Mouse (Mus musculus) ZHBTc4 (cell line): Measurements from ENCODE around the gene Zmat3.
A peak's percentile ranks its signal among the peaks of the same experiment; 100 is the strongest.

Source experiments
- DNase-seq: peaks from one replicate; pipeline ENCODE4 v3.0.0-alpha.2; 2011; ENCODE audit warnings: low read depth, low spot score

Gene Zmat3

DNA sequence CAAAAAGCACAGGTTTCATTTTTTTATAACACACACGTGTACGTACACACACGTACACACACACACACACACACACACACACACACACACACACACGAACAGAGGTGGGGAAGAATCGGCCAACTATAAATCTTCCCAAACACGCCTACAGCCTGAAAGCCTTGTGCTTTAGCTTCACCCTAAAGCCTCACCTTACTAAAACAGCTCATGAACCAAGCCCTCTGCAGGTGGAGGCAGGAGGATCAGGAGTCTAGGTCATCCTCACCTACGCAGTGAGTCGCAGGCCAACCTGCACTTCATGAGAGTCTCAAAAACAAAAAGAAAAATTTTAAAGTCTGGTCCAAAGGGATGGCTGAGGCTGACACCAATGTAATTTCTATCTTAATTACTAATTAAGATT lies 6.7 kb upstream of the Zmat3 start:
- DNase-seq, result no peak

- DNase-seq, result no peak
Observed at GRCm38 (mm10) chr3:32371957-32372356, 6.1 kb upstream of the Zmat3 start.

GRCm38 (mm10) chr3:32367516-32367915 lies 1.7 kb upstream of the Zmat3 start:
- DNase-seq, result no peak

DNA sequence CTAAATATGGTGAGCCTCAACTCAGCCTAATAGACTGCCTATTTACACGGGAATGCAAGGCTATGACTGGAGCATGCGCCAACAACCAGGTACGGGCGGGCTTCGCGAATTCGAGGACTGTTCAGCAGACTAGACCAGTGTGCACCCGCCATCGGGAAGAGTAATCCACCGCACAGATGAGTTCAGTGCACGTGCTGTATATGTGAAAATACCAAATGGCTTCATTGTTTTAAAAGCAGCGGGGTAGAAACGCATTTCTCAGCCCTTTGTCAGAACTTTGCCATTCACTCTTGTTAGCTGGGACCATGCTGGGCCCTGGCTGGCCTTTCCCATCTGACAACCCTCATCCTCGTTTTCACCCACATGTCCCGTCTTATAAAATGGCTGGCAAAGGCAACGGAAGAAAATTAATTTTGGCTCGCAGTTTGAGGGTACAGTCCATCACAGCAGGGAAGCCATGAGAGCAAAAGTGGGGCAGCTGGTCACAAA lies 476 bp upstream of the Zmat3 start:
- DNase-seq, result peak; percentile 36

GRCm38 (mm10) chr3:32364841-32365545 lies 821 bp downstream of the Zmat3 start:
- peak; percentile 90 for DNase-seq

DNA sequence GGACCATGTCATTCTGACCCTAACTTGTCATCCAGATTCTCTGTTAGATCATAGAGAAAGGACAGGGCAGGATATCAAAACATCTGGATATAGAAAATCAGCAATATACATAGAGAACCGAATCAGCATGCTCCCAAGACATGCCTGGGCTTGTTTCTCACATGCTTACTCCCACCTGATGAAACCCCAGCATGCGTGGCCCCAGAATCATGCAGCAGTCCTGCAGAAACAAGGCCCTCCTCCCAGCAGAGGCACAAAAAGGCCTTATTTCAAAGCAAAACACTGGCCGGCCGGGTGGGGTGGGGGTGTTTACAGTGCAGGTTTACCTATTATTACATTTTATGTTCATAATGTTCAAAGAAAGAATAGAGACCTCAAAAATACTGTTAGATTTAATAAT lies 1.6 kb downstream of the Zmat3 start:
- peak; percentile 85 for DNase-seq

DNA sequence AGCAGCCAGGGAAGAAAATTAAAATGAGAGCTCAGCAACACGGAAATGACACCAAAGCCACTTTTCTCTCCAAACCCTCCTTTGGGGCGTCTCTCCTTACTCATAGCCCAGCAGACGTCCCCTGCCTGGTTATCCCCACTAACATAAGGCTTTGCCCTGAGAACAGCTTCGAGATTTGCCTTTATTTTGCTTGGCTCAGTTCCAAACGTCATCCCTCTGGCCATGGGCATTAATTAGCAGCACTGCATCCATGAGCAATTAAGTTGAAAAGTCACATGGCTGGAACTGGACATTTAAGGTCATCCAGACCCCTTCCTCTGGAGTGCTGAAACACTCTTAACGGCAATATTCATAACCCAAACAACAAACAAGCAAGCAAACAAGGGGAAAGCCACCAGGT lies 4.6 kb downstream of the Zmat3 start:
- no peak for DNase-seq

- no peak for DNase-seq
Observed at GRCm38 (mm10) chr3:32347881-32348280, 17.9 kb downstream of the Zmat3 start.

DNA sequence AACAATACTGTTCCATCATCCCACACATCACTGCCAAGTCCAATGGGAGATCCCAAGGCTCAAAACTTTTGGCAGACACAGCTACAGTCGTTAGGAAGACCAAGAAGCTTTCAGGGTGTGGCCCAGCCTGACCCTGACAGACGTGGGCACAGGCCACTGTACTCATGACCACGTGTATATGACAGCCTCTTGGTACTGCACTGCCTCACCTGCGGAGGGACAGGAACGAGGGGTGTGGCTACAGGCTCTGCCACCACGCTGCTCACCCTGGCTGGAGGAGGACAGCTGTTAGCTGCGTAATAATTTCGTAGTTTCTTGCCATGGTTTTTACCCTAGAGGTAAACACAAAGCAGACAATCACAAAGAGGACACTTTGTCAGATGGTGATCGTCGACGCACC lies 20.6 kb downstream of the Zmat3 start:
- no peak for DNase-seq

- DNase-seq, result no peak
Observed at GRCm38 (mm10) chr3:32344825-32345224, 21.0 kb downstream of the Zmat3 start.

GRCm38 (mm10) chr3:32343371-32343770 lies 22.4 kb downstream of the Zmat3 start:
- no peak for DNase-seq

- peak; percentile 95 for DNase-seq
Observed at GRCm38 (mm10) chr3:32341434-32341833, 24.4 kb downstream of the Zmat3 start.

DNA sequence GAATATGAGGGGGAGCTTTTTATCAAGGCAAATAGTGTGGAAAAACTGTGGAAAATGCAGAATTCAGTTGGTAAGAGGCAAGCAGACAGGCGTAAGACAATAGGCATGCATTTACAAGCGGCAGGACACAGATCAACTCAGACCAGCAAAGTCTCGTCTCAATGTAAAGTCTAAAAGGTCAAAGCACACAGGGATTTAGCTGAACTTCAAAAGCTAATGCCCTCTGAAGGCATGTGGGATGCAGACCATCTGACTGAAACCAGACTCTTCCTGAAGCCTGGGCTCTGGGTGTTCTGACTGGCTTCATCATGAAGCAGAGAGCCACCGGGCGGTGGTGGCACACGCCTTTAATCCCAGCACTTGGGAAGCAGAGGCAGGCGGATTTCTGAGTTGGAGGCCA lies 27.6 kb downstream of the Zmat3 start:
- DNase-seq, result peak; percentile 53

DNA sequence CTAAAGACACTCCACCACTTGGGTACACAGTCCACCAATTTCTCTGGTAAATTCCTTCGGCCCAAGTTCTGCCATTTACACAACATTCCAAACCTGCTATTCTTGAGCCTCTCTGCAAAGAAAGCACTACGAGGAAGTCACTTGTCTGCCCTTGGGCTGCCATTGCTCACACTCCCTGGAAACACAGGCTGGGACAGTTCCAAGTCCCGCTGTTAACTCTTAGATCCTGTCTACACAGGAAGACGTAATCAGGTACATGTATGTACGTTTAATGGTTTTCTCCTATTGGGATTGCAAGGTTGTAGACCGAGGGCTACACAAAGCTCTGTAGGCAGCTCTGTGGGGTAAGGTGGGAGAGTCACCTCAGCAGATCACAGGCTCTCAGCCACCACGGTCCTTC lies 28.0 kb downstream of the Zmat3 start:
- peak; percentile 23 for DNase-seq

- DNase-seq, result no peak
Observed at GRCm38 (mm10) chr3:32334901-32335300, 30.9 kb downstream of the Zmat3 start.

- DNase-seq, result peak; percentile 79
Observed at GRCm38 (mm10) chr3:32333456-32334086, 32.2 kb downstream of the Zmat3 start.

- DNase-seq, result peak; percentile 25
Observed at GRCm38 (mm10) chr3:32317901-32318416, 47.9 kb downstream of the Zmat3 start.

DNA sequence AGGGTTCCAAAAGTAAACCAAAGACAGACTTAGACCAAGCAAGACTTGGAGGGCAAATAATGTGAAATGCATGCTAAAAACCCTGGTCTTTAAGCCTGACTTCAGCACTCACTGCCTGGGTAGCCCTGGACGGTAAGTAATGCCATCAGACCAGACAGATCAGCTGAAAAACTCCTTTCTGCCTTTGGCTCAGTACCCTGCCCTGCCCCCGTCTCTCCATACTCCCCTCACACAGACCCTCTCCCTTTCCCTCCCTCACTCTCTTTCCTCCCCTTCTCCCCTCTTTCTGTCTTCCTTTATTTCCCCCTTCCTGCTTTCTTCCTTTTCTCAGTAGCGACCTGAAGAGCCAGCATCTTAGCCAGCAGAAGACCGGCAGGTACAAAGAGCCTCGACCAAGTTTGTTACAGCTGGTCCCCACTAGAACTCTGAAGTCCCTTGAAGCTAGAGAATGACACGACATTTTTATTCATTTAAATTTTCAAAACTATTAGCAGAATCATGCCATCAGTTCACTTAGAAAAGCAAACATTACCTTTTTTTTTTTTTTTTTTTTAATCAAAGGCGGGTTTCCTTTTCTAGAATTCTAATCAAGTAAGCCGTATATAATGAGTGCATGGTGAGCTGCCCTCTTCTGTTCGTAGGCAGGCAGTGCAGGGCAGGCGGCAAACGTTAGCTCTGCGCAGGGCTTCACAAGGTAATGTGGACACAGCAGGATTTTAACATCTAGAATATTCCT lies 48.5 kb downstream of the Zmat3 start:
- peak; percentile 72 for DNase-seq

GRCm38 (mm10) chr3:32314746-32315145 lies 51.1 kb downstream of the Zmat3 start:
- no peak for DNase-seq

DNA sequence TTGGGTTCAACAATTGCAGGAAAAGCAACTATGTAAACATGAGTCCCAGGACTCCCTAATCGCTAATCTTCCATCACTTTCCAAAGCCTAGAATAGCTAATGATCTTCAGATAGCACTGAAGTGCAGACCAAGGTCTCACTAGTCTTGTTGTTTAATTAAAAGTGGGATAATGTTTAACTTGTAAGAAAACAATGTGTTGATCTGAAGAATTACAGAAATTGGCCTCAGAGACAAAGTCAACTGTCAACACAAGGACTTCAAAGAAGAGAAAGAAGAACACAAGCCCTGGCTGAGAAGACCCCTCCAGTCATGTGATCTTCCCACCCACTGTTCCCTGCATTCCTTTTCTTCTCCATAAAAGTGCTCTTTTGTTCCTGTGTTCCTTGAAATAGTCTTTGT lies 61.6 kb downstream of the Zmat3 start:
- DNase-seq, result no peak

GRCm38 (mm10) chr3:32292001-32292400 lies 73.8 kb downstream of the Zmat3 start:
- DNase-seq, result peak; percentile 57
